Mouse (Mus musculus): ENCODE measurements around the gene Akr1c14.
A peak's percentile ranks its signal among the peaks of the same experiment; 100 is the strongest.
"Not testable (repeated sequence)": the region's sequence is repeated elsewhere in the genome, so short reads cannot be mapped to it uniquely, and the experiment has no call there.

Gene Akr1c14

GRCm38 (mm10) chr13:4123146-4123545 is 74.3 kb downstream of the Akr1c14 start:
- no peak for DNase-seq (ENCODE audit: low spot score)

DNA sequence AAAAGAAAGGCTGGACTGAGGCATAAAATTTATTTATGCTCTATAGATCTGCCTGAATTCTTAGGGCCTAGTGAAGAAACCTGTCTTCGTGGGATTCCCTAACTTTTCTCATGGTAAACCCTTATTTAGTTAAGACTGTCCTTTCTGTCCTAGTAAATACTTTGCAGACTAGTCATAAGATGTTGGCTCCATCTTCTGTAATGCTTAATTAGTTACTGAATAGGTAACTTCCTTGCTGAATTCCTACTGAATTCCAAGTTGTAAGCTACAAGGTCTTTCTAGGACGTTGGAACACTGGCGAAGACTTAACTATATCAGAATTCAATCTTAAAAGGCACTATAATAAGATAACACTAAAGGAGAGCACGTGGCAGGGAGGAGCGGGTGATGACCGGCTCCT is 75.7 kb downstream of the Akr1c14 start:
- not testable (repeated sequence) for DNase-seq (ENCODE audit: low spot score)

DNA sequence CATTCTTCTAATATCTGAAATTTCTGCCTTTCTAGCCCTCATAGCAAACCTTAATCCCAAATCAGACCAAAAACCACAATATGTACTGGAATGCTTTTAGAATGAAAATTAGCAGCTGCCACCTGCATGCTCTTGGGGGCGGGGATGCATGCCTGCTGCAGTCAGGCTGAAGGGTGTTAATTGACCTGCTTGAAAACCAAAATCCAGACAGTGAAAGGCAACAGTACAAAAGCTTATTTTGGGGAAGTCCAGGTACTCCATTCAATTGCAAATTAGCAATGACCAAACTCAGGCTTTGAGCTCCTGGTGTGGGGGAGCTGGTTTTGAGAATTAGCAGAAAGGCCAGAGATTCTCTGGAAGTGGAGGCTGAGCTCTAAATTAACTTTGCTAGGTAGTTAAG is 77.0 kb downstream of the Akr1c14 start:
- not testable (repeated sequence) for DNase-seq (ENCODE audit: low spot score)

GRCm38 (mm10) chr13:4129100-4129499 is 80.3 kb downstream of the Akr1c14 start:
- DNase-seq (ENCODE audit: low spot score): peak; percentile 19

GRCm38 (mm10) chr13:4131317-4131716 is 82.5 kb downstream of the Akr1c14 start:
- no peak for DNase-seq (ENCODE audit: low spot score)

GRCm38 (mm10) chr13:4131721-4132120 is 82.9 kb downstream of the Akr1c14 start:
- DNase-seq (ENCODE audit: low spot score): no peak

DNA sequence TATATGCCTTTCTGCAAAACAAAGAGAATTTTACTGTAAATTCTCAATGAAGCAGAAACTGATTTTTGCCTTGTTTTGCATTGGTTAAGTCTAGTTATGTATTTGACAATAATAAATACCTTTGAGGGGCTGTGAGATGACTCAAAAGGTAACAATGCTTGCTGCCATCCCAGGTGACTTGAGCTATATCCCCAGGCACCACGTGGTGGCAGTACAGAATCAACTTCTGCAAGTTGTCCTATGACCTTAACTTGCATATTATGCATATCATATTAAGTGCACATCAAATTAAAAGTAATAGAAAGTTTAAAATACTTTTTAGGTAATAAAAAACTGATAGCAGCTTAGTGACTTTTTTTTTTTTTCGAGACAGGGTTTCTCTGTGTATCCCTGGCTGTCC is 84.3 kb downstream of the Akr1c14 start:
- no peak for DNase-seq (ENCODE audit: low spot score)

Measured in ovary, postnatal 14 days (tissue).